Mouse (Mus musculus): ENCODE measurements around the gene Trpc7. TPM values are rescaled to one million over a fixed set of nuclear protein-coding genes. Genes with fewer than 3 reads are reported as not detected.

The Trpc7 gene
- polyA plus RNA-seq, 1 experiment from 2014 or later = 0.20 TPM

DNA sequence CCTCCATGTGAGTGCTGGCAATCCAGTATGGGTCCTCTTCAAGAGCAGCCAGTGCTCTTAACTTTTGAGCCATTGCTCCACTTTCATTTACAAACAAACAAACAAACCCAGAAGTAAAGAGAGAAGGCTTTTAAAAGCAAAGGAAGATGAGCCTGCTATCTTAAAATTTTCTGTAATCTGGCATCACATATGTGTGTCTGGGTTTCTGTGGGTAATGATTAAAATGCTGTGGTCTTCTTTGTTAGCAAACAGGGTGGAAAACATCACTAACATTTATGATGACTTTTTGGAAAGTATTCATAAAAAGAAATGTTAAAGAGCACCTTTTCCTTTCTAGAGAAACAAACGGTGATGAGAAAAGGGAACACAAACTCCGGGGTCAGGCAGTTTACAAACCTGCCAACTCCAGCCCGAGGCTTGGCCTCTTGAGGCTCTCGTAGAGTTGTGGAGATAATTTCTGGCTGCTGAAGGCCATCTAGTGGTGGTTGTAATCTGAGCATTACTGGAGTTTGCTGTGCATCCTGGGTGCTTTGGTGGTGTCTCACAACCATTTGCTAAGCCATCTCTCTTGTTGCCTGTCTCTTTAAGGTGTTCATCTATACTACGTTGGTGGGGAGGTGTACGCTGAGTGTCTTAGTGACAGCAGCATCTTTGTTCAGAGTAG is 160.4 kb downstream of the Trpc7 start:
- no peaks in the 10 kb centered on the region for H3K4me1 ChIP-seq (replicated peaks; ENCODE audit: control insufficient read depth, insufficient read depth, low read length)
- H3K4me2 ChIP-seq (replicated peaks; ENCODE audit: low read depth) = no peak overlapping the region
- no peak overlapping the region for H3K27ac ChIP-seq (ENCODE audit: low read depth, low read length)
- WGBS = 52% methylated on average over 6 of the region's 6 CpGs
- peaks cover 54% of the 10 kb centered on the region for H3K36me3 ChIP-seq (ENCODE audit: control insufficient read depth, insufficient read depth)
- H3K9ac ChIP-seq (ENCODE audit: low read depth, low read length) = no peak overlapping the region
- TF ChIP-seq CTCF (IDR thresholded peaks at IDR 0.05; ENCODE audit: low read depth) = peak; percentile 85
- H3K4me3 ChIP-seq (ENCODE audit: low read depth, low read length) = no peak overlapping the region
- H3K27me3 ChIP-seq (replicated peaks; ENCODE audit: control insufficient read depth, insufficient read depth, low read length) = no peaks in the 10 kb centered on the region
- H3K9me3 ChIP-seq (ENCODE audit: control insufficient read depth) = no peaks in the 10 kb centered on the region
- ATAC-seq = no peak

DNA sequence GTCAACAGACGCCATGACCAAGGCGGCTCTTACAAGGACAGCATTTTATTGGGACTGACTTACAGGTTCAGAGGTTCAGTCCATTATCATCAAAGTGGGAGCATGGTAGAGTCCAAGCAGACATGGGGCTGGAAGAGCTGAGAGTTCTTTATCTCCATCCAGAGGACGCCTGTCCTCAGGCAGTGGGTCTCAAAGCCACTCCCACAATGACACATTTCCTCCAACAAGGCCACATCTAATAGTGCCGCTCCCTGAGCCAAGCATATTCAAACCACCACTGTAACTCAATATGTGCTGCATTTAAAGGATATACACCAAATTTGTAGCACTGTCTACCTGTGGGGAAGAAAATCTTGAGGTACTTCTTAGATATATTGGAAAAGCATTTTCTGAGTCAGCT is 161.2 kb downstream of the Trpc7 start:
- no peaks in the 10 kb centered on the region for H3K4me1 ChIP-seq (replicated peaks; ENCODE audit: control insufficient read depth, insufficient read depth, low read length)
- no peak overlapping the region for H3K4me2 ChIP-seq (replicated peaks; ENCODE audit: low read depth)
- no peaks in the 10 kb centered on the region for H3K27me3 ChIP-seq (replicated peaks; ENCODE audit: control insufficient read depth, insufficient read depth, low read length)
- H3K9me3 ChIP-seq (ENCODE audit: control insufficient read depth) = no peaks in the 10 kb centered on the region
- 78% methylated on average over 4 of the region's 4 CpGs for WGBS
- ATAC-seq = no peak
- TF ChIP-seq CTCF (IDR thresholded peaks at IDR 0.05; ENCODE audit: low read depth) = no peak
- peaks cover 56% of the 10 kb centered on the region for H3K36me3 ChIP-seq (ENCODE audit: control insufficient read depth, insufficient read depth)
- no peak overlapping the region for H3K4me3 ChIP-seq (ENCODE audit: low read depth, low read length)
- H3K9ac ChIP-seq (ENCODE audit: low read depth, low read length) = no peak overlapping the region
- H3K27ac ChIP-seq (ENCODE audit: low read depth, low read length) = no peak overlapping the region

DNA sequence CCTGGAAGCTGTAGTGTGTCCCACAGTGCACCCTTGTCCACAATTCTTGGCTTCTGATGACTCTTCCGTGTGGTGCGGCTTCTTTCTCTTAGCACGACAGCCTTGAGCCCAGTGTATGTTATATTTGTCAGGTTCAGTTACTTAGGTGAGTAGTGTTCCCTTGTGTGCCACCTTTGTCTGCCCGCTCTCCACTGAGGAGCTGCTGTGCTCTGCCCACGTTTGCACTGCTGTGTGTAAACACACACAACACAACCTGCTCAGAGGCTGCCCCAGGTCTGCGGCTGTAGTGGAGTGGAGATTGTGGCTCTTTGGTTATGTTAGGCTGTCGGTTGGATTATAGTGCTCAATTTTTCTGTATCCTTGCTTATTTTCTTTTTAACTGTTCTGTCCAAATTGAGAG is 166.7 kb downstream of the Trpc7 start:
- TF ChIP-seq CTCF (IDR thresholded peaks at IDR 0.05; ENCODE audit: low read depth) = no peak
- Histone ChIP-seq H3K4me3 (ENCODE audit: low read depth, low read length) (no peak overlapping the region), H3K4me1 (replicated peaks; ENCODE audit: control insufficient read depth, insufficient read depth, low read length) (no peaks in the 10 kb centered on the region), H3K9ac (ENCODE audit: low read depth, low read length) (no peak overlapping the region), H3K27me3 (replicated peaks; ENCODE audit: control insufficient read depth, insufficient read depth, low read length) (no peaks in the 10 kb centered on the region), H3K27ac (ENCODE audit: low read depth, low read length) (no peak overlapping the region), H3K4me2 (replicated peaks; ENCODE audit: low read depth) (no peak overlapping the region), H3K9me3 (ENCODE audit: control insufficient read depth) (no peaks in the 10 kb centered on the region), H3K36me3 (ENCODE audit: control insufficient read depth, insufficient read depth) (peaks cover 50% of the 10 kb centered on the region)
- ATAC-seq = no peak
- 91% methylated on average over 7 of the region's 7 CpGs for WGBS

DNA sequence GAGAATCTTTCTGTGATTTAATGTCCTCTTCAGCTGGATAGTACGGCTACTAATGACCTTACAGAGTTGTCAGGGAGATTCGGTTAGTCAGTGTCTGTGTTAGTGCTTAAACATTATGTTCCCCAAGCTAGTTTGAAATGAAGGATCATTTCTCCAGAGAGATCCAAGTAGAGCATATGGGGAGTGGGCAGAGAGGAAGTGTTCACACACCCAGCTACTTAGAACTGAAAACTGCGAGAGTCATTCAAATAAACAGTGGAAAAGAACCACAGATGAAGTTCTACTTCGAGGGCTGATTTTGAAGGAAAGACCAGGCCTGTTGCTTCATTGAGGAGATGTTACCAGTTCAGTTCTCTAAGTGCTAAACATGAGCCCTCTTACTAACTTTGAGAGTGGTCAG is 169.2 kb downstream of the Trpc7 start:
- Histone ChIP-seq H3K27ac (ENCODE audit: low read depth, low read length) (no peak overlapping the region), H3K4me3 (ENCODE audit: low read depth, low read length) (no peak overlapping the region), H3K9me3 (ENCODE audit: control insufficient read depth) (no peaks in the 10 kb centered on the region), H3K36me3 (ENCODE audit: control insufficient read depth, insufficient read depth) (peaks cover 37% of the 10 kb centered on the region), H3K9ac (ENCODE audit: low read depth, low read length) (no peak overlapping the region), H3K27me3 (replicated peaks; ENCODE audit: control insufficient read depth, insufficient read depth, low read length) (no peaks in the 10 kb centered on the region), H3K4me1 (replicated peaks; ENCODE audit: control insufficient read depth, insufficient read depth, low read length) (no peaks in the 10 kb centered on the region), H3K4me2 (replicated peaks; ENCODE audit: low read depth) (no peak overlapping the region)
- 73% methylated on average over 4 of the region's 4 CpGs for WGBS
- no peak for TF ChIP-seq CTCF (IDR thresholded peaks at IDR 0.05; ENCODE audit: low read depth)
- no peak for ATAC-seq

Other genes starting within 250 kb of the Trpc7 start
- 8.5 and 11.9 TPM in 2 replicates for gene Smad5, start 193.0 kb downstream of the Trpc7 start, polyA plus RNA-seq (2015; fragmentation: Nextera tagmentation; extraction: Ambion mirVana)
- 0.13 TPM in 1 of 2 replicates, not detected in the other for gene Gm45623, start 142.2 kb downstream of the Trpc7 start, polyA plus RNA-seq (2015; fragmentation: Nextera tagmentation; extraction: Ambion mirVana)

Data from intestine, postnatal 0 days (tissue).